Mouse (Mus musculus) thymus, postnatal 14 days (tissue): ENCODE data around the gene Usp39.

ENCODE experiments used
- DNase-seq: peaks from one replicate; pipeline ENCODE4 v3.0.0; 2021

Usp39 gene

GRCm38 (mm10) chr6:72348411-72348810 lies 3.4 kb upstream of the Usp39 start:
- peak; percentile 24 for DNase-seq

DNA sequence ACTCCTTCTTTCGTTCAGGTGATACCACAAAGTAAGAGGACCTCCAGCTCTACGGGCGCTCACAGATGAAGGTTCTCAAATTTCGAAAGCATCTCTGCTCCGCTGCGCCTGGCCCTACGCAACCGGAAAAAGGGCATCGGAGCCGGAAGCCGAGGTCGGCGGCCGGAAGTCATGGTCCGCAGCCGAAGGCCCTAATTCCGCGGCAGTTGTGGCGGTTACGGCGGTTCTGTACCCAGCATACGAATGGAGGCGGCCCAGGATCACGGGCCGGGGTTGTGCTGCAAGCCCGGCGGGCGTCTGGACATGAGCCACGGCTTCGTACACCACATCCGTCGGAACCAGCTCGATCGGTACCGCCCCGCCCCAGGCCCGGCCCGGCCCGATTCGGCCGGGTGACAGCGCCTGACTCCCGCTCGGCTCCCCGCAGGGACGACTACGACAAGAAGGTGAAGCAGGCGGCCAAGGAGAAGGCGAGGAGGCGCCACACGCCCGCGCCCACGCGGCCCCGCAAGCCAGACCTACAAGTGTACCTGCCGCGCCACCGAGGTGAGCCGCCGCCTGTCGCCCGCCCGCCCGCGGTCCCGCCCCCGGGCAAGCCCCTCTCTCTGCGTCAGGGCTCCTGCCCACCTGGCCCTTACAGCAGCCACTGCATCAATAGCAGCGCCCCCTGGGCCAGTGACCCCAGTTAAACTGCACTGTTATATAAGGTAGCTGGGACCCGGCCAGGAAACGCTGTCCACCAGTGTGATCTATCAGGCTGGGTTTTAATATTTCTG lies 2.4 kb upstream of the Usp39 start, which contains the start of gene 0610030E20Rik:
Gene 0610030E20Rik (plus strand): TSS at position 152 of the 776 bp plus-strand sequence.
- DNase-seq: peak; percentile 90

DNA sequence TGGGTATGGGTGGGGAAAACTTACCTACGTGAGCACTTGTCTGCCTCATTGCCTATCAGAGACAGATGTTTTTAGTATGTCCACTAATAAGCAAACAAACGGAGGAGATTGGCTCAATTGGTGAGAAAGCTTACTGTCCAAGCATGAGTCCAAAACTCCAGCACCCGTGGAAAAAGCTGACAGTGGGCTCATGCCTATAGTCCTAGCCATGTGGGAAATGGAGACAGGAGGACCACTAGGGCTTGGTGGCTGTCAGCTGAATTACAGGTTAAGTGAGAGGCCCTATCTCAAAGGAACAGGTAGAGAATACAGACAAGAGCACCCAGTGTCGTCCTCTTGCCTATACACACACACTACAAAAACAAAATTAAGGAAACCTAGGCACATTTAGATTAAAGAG lies 1.3 kb upstream of the Usp39 start:
- DNase-seq: no peak

DNA sequence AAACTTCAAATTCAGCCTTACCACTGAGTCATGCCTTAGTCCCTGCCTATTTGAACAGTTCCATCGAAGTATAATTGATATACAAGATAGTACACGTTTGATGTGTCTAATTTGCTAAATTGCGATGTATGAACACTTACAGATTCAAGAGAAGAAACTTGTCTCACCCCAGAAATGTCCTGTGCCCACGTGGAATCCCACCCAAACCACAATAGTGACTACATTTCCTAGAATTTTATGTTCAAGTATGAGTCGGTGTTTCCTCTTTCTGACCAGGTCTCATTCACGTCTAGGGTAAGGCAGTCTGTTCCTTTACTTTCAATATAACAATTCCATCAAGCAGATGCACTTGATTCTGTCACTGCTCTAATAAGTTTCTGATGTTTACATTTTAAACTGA lies 649 bp upstream of the Usp39 start:
- no peak for DNase-seq

DNA sequence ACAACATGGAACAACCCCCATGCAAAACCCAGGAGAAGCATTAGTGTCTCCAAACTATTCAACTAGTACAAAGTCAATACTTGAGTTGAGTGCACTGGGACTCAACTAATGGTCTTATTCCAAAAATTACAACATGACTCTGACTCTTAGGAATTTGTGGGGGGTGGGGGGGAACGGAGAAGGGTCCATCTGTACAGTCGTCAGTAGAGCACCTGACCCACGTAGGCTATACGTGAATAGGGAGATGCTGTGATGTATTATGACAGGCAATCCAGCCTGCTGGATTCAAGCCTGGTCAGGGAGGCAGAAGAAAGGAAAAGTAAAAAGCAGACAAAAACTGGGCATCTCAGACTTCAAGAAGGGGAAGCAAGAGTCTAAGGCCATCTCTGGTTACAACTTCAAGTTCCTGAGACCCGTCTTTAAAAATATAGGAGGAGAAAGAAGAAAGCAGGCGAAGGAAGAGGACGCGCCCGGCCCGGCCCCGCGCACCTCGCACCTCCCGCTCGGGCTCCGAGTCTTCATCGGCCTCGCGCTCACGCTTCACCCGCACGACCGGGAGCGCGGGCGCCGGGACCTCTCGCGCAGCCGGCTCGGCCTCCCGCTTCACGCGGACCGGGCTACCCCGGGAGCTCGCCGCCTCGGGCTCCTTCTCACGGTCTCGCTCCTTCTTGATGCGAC lies 449 bp downstream of the Usp39 start:
- DNase-seq: no peak

- no peak for DNase-seq
Measured at GRCm38 (mm10) chr6:72340481-72340880, 4.5 kb downstream of the Usp39 start.

DNA sequence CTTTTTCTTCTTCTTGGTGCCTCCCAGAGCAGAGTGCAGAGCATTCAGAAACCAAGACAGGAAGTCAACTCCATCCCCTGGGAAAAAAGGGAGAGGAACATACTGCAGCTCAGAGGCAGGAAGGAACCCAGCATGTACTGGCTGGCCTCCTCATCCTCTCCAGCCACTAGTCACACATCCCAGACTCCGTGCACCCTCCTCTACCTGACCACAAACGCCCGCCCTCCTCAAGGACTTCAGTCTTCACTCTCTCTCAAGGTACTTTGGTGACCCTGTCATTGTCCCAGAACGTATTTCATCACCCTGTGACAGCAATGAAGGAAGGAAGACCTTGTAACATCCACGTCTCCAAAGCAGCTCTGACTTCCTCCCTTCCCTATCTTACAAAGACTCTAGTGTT lies 11.9 kb downstream of the Usp39 start:
- DNase-seq: no peak

DNA sequence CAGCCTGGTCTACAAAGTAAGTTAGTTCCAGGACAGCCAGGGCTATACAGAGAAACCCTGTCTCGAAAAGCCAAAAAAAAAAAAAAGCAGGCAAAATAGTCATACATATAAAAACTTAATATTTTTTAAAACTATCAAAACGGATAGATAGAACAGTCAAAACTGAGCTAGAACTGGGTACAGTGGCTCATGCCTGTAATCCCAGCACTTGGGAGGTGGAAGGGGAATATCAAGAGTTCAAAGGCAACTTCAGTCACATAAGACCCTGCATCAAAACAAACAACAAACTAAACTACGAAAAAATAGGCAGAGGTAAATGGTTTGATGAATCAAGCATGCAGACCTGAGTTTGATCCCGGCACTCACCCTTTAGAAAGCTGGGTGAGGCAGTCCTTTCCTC lies 14.9 kb downstream of the Usp39 start:
- DNase-seq: no peak

- no peak for DNase-seq
Measured at GRCm38 (mm10) chr6:72329019-72329418, 16.0 kb downstream of the Usp39 start.

DNA sequence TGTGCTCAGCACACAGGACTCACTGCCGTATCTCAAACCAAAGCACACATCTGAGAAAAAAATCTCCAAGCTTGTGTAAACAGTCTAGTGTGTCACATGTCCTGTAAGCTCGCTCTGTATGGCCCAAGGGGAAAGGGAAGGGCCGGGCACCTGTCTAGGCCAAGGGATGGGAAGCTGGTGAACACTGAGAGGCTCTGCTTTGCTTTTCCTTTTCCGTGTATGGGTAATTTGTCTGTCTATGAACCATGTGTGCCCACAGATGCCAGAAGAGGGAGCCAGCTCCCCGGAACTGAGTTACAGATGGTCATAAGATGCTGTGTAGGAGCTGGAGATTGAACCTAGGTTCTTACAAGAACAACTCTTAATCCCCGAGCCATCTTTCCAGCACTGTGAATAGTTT lies 18.7 kb downstream of the Usp39 start:
- DNase-seq: peak; percentile 45

GRCm38 (mm10) chr6:72323786-72324508 lies 21.0 kb downstream of the Usp39 start:
- no peak for DNase-seq

DNA sequence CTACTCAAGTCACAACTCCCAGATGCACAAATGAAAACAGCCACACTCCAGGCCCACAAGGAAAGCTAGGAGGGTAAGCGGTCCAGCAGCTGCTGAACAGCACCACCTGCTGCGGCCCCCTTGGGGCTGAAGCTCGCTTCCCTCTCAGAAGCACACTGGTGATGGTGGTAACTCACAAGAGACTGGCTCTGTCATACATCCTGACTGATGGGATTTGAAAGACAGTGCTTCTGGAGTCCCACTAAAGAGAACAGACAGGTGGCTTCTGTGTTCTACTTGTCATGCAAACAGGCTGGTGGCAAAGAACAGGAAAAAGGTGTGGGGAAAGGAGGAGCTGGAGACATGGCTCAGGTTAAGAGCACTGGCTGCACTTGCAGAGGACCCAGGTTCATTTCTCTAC lies 22.0 kb downstream of the Usp39 start:
- DNase-seq: no peak

- peak; percentile 33 for DNase-seq
Measured at GRCm38 (mm10) chr6:72319019-72319418, 26.0 kb downstream of the Usp39 start.

- no peak for DNase-seq
Measured at GRCm38 (mm10) chr6:72318440-72318839, 26.5 kb downstream of the Usp39 start.

DNA sequence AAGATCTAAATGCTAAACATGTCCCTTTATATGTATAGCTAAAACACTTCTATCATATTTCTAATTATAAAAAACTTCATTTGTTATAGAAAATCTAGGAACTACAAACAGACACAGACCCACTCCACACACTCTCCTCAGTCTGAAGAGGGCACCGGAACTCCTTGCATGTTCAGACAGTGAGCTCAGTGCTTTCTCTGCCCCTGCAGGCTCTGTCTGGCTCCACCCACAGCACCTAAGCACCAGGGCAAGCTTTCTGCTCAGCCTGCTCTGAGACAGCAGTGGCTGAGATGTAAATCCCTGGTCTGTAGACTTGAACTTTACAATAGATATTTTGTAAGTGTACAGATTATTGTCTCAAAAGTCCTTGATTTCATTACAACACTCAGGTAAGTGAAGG lies 28.9 kb downstream of the Usp39 start:
- no peak for DNase-seq

GRCm38 (mm10) chr6:72315384-72315783 lies 29.6 kb downstream of the Usp39 start:
- no peak for DNase-seq

GRCm38 (mm10) chr6:72313124-72313867 lies 31.7 kb downstream of the Usp39 start:
- DNase-seq: no peak

DNA sequence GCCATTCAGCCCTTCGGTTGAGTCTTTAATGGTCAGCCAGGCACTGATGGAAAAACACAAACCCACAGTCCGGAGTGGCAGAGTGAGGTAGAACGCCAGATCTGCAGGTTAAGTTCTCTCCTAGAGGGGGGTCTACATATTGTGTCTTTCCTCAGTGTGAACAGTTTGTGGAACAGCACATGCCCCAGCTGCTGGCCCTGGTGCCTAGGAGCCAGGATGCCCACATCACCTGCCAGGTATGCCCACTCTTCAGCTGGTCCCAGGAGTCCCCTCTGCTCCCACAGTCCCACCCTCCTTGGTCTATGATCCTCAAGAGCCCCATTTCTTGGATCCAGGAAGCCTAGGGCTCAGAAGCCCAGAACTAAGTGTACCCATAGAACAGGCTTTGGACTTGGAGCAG lies 32.8 kb downstream of the Usp39 start:
- DNase-seq: no peak

DNA sequence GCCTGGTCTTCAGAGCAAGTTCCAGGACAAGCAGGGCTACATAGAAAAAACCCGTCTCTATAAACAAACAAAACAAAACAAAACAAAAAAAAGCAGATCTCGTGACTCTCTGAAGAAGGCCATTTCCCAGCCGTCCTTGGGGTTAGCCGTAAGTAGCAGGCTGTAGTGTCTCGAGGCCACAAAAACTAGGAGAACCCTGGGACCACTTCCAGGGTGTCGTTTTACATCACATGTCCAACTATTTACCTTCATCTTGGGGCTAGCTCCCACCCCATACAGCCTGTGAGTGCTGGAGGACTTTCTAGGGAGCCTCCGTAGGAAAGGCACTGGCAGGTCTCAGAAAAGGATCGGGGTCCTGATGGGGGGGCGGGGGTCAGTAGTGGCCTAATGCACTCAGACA lies 41.5 kb downstream of the Usp39 start:
- DNase-seq: no peak

GRCm38 (mm10) chr6:72302349-72302925 lies 42.5 kb downstream of the Usp39 start:
- DNase-seq: no peak

DNA sequence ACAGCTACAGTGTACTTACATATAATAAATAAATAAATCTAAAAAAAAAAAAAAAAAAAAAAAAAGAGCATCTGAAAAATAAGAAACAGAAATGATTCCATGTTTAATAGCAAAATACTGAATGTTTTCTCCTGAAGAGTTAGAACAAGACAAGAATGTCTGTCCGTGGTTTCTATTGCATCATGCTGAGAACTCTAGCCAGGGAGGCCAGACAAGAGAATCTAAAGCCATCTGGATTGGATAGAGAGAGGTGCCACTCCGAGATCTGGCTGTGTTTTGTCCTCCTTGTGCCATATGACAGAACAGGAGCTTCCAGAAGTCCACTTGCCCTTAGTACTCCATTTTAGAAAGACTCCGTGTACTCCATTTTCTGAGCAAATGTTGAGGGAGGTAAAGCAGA lies 47.2 kb downstream of the Usp39 start:
- DNase-seq: no peak

DNA sequence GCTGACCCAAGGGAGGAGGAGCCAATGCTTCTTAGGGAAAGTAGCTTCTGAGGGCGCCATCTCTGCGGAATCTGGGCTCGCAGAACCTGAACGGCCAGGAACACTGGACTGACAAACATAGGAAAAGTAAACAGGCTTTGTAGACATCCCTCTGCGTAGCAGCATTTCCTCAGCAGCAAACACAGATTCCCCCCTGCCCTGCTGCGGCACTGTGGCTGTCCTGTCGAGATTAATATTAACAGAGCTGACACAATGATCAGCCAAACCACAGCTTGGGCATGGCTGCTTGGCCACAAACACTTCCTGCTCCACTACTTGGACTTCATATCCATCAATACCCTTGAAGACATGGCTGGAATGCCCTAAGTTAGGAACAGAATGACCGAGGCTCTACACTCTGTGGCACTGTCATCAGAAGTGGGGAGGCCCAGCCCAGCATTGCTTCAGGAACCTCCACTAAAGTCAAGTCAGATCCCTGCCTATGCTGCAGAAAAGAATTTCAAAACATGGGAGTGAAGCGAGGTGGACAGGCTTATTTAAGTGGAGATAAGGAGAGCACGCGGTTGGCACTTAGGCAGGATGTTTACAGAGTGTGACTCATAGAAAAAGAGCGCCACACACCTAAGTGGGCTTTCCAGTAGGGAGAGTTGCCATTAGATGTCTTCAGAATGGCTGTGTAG lies 51.9 kb downstream of the Usp39 start:
- no peak for DNase-seq
